Mouse (Mus musculus): ENCODE data around the gene Cep57. TPM values are rescaled to one million over a fixed set of nuclear protein-coding genes. Genes with fewer than 3 reads are reported as not detected.

The Cep57 gene
- polyA plus RNA-seq, 1 experiment from 2014 or later, result 46.8 TPM

- ATAC-seq, result no peak
- Histone ChIP-seq H3K36me3 (peaks cover 31% of the 10 kb centered on the region), H3K9ac (no peak overlapping the region), H3K27ac (no peak overlapping the region), H3K4me3 (no peak overlapping the region), H3K9me3 (replicated peaks) (no peaks in the 10 kb centered on the region), H3K4me2 (no peak overlapping the region), H3K4me1 (no peaks in the 10 kb centered on the region), H3K27me3 (replicated peaks) (no peaks in the 10 kb centered on the region)
- WGBS (ENCODE audit: insufficient replicate concordance), result 83% methylated on average over 1 of the region's 1 CpGs
Observed at GRCm38 (mm10) chr9:13781985-13782384, 44.9 kb downstream of the Cep57 start.

GRCm38 (mm10) chr9:13774732-13775131 lies 52.2 kb downstream of the Cep57 start:
- no peak overlapping the region for H3K4me2 ChIP-seq
- H3K9ac ChIP-seq, result no peak overlapping the region
- H3K36me3 ChIP-seq, result no peaks in the 10 kb centered on the region
- H3K4me1 ChIP-seq, result peaks cover 16% of the 10 kb centered on the region; the same call in 1 of the 2 replicates
- WGBS (ENCODE audit: insufficient replicate concordance), result 28% methylated on average over 1 of the region's 1 CpGs
- no peak for ATAC-seq
- H3K27me3 ChIP-seq (replicated peaks), result no peaks in the 10 kb centered on the region
- H3K9me3 ChIP-seq (replicated peaks), result no peaks in the 10 kb centered on the region
- no peak overlapping the region for H3K4me3 ChIP-seq
- no peak overlapping the region for H3K27ac ChIP-seq

DNA sequence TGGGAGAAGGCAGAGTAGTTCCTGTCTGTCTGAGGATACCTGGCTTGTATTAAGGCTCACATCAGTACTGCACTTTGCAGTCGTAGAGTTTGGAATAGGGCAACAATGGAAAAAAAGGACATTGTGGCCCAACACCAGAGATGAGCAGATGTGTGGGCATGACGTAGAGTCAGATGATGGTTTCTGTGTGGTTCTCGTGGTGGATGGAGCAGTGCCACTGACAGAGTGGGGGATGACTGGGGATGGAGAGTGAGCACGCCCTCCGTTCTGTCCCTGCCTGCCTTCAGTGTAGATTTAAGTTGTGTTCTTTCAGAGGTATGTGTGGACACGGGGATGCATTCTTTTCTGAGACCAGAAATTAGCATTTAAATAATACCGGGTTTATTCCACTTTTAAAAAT lies 60.3 kb downstream of the Cep57 start:
- 79% methylated on average over 7 of the region's 7 CpGs for WGBS (ENCODE audit: insufficient replicate concordance)
- Histone ChIP-seq H3K9me3 (replicated peaks) (no peaks in the 10 kb centered on the region), H3K4me1 (no peaks in the 10 kb centered on the region), H3K36me3 (peaks cover 3% of the 10 kb centered on the region; the same call in 1 of the 2 replicates), H3K4me2 (no peak overlapping the region), H3K4me3 (no peak overlapping the region), H3K27ac (no peak overlapping the region), H3K27me3 (replicated peaks) (no peaks in the 10 kb centered on the region), H3K9ac (no peak overlapping the region)
- no peak for ATAC-seq

GRCm38 (mm10) chr9:13765624-13766023 lies 61.3 kb downstream of the Cep57 start:
- H3K27me3 ChIP-seq (replicated peaks), result no peaks in the 10 kb centered on the region
- ATAC-seq, result no peak
- H3K9me3 ChIP-seq (replicated peaks), result no peaks in the 10 kb centered on the region
- no peaks in the 10 kb centered on the region for H3K4me1 ChIP-seq
- H3K27ac ChIP-seq, result no peak overlapping the region
- no peak overlapping the region for H3K9ac ChIP-seq
- H3K36me3 ChIP-seq, result peaks cover 5% of the 10 kb centered on the region; the same call in 1 of the 2 replicates
- H3K4me3 ChIP-seq, result no peak overlapping the region
- no peak overlapping the region for H3K4me2 ChIP-seq
- whole genome bisulfite sequencing (ENCODE audit: insufficient replicate concordance), result 82% methylated on average over 2 of the region's 2 CpGs

DNA sequence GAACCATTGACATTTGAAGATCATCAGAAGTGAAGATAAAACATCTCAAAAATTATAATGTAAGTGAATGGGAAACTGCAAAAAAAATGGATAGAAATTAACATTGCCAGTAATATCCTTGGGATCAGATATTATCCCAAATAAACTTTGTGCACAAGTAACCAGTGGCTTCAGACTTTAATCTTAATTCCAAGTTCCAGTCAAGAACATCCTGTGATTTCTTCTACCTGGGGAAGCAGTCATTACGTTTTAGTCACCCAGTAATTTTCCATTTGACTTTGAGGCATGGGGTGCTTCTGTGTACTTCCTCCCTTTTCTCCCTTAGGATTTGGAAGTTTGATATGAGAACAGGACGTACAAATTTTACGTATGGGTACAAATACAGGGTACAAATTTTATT lies 66.5 kb downstream of the Cep57 start:
- Histone ChIP-seq H3K4me1 (no peaks in the 10 kb centered on the region), H3K4me2 (no peak overlapping the region), H3K27ac (no peak overlapping the region), H3K27me3 (replicated peaks) (no peaks in the 10 kb centered on the region), H3K9me3 (replicated peaks) (no peaks in the 10 kb centered on the region), H3K9ac (no peak overlapping the region), H3K36me3 (peaks cover 16% of the 10 kb centered on the region; the same call in 1 of the 2 replicates), H3K4me3 (no peak overlapping the region)
- ATAC-seq, result no peak
- WGBS (ENCODE audit: insufficient replicate concordance), result 86% methylated on average over 3 of the region's 3 CpGs

Other genes with a start within 250 kb of the Cep57 start
- gene Mtmr2, start 78.7 kb downstream of the Cep57 start, polyA plus RNA-seq (2016; fragmentation: Nextera tagmentation; extraction: Ambion mirVana), result 31.2 and 33.1 TPM in 2 replicates
- 14.3 and 16.1 TPM in 2 replicates for gene Fam76b, start 609 bp upstream of the Cep57 start, polyA plus RNA-seq (2016; fragmentation: Nextera tagmentation; extraction: Ambion mirVana)

Data from liver, embryonic 12.5 days (tissue).